Mouse (Mus musculus): ENCODE results near the gene Sap18. TPM values are rescaled to one million over a fixed set of nuclear protein-coding genes. Genes with fewer than 3 reads are reported as not detected.
"Not testable (repeated sequence)": the region's sequence is repeated elsewhere in the genome, so short reads cannot be mapped to it uniquely, and the experiment has no call there.

Sap18 gene
- polyA plus RNA-seq, 1 experiment: 4.9 TPM

DNA sequence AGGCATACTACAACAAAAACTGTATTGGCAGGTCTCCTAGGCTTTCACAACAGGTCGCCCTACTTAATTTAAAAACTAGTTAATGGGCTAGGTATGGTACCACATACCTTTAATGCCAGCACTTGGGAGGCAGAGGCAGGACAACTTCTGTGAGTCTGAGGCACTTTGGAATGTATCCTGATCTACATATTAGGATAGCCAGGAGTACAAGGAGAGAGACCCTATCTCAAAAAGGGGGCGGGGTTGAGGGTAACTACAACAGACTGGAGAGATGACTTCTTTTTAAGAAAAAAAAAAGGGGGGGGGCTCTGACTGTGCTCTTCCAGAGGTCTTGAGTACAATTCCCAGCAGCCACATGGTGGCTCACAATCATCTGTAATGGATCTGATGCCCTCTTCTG is 50.7 kb downstream of the Sap18 start:
- no peak for DNase-seq
- no peak for TF ChIP-seq CTCF (IDR thresholded peaks at IDR 0.05; ENCODE audit: borderline replicate concordance, control insufficient read depth, extremely low read depth, insufficient read depth, low read length, poor library complexity)
- no peak for TF ChIP-seq POLR2A (IDR thresholded peaks at IDR 0.05; ENCODE audit: control insufficient read depth, extremely low read depth, insufficient read depth, low read length, poor library complexity)
- Histone ChIP-seq H3K27ac (ENCODE audit: control insufficient read depth, insufficient read depth, low read length) (no peak overlapping the region), H3K36me3 (ENCODE audit: control insufficient read depth, insufficient read depth, low read length) (peaks cover 20% of the 10 kb centered on the region; the same call in 1 of the 2 replicates), H3K4me1 (replicated peaks; ENCODE audit: control insufficient read depth, insufficient read depth, low read length) (no peaks in the 10 kb centered on the region), H3K4me3 (ENCODE audit: control insufficient read depth, insufficient read depth, low read length) (no peak overlapping the region), H3K27me3 (ENCODE audit: control insufficient read depth, insufficient read depth, low read length) (no peaks in the 10 kb centered on the region)
- WGBS: 93% methylated on average over 2 of the region's 2 CpGs

DNA sequence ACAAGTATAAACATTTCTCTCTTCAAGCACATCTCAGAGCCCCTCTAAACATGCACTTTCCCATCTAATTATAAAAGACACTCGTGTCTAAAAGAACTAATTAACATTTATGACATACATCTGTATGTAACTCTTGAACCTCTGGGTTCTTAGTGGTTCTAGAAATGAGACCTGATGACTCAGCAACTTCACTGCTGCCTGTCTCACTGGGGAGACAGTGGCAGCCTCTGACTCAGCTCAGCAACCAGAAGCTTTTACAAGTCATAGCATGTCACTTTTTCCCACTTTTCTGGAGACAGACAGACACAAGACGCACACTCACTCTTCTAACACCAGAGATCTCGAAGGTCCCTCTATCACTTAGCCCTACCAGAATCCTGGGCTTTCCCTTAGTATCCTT is 52.4 kb downstream of the Sap18 start:
- TF ChIP-seq POLR2A (IDR thresholded peaks at IDR 0.05; ENCODE audit: control insufficient read depth, extremely low read depth, insufficient read depth, low read length, poor library complexity): no peak
- TF ChIP-seq CTCF (IDR thresholded peaks at IDR 0.05; ENCODE audit: borderline replicate concordance, control insufficient read depth, extremely low read depth, insufficient read depth, low read length, poor library complexity): no peak
- Histone ChIP-seq H3K4me1 (replicated peaks; ENCODE audit: control insufficient read depth, insufficient read depth, low read length) (no peaks in the 10 kb centered on the region), H3K4me3 (ENCODE audit: control insufficient read depth, insufficient read depth, low read length) (no peak overlapping the region), H3K27ac (ENCODE audit: control insufficient read depth, insufficient read depth, low read length) (no peak overlapping the region), H3K36me3 (ENCODE audit: control insufficient read depth, insufficient read depth, low read length) (peaks cover 20% of the 10 kb centered on the region; the same call in 1 of the 2 replicates), H3K27me3 (ENCODE audit: control insufficient read depth, insufficient read depth, low read length) (no peaks in the 10 kb centered on the region)
- WGBS: 91% methylated on average over 3 of the region's 3 CpGs
- DNase-seq: no peak

DNA sequence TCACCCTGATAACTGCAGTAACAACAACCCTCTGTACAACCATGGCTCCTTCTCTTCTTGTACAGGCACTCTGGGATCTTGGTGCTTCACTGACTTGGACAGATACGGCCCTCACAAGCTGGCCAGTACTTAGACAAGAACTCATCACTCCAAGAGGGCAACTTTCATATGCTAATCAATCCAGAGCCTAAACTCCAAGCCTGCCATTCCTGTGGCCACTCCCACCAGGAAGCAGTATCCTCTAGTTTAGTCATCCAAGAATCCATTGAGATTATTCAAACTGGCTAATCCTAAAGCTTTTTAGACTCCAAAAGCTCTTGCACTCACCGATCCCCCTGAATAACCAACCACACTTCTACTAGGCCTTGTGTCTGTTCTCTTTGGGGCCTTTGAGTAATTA is 55.0 kb downstream of the Sap18 start:
- WGBS: 99% methylated on average over 2 of the region's 2 CpGs

DNA sequence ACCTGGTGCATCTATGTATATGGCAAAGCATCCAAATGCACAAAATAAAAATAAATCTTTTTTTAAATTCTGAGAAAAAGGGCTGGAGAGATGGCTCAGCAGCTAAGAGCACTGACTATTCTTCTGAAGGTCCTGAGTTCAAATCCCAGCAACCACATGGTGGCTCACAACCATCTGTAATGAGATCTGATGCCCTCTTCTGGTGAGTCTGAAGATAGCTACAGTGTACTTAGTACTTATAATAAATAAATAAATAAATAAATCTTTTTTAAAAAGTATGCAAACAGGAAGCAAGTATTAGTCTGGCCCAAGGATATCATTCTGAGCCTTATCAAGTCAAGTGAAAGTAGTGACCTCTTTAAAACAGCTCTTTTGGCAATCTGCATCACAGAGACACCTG is 58.1 kb downstream of the Sap18 start:
- DNase-seq; H3K4me3 ChIP-seq (ENCODE audit: control insufficient read depth, insufficient read depth, low read length); H3K27me3 ChIP-seq (ENCODE audit: control insufficient read depth, insufficient read depth, low read length); H3K4me1 ChIP-seq (replicated peaks; ENCODE audit: control insufficient read depth, insufficient read depth, low read length); H3K27ac ChIP-seq (ENCODE audit: control insufficient read depth, insufficient read depth, low read length): not testable (repeated sequence)
- peaks cover 13% of the 10 kb centered on the region; the same call in 1 of the 2 replicates for H3K36me3 ChIP-seq (ENCODE audit: control insufficient read depth, insufficient read depth, low read length)

More for the DNA sequence above, 55.0 kb downstream of the Sap18 start:
- H3K27me3 ChIP-seq (ENCODE audit: control insufficient read depth, insufficient read depth, low read length): no peaks in the 10 kb centered on the region
- no peak for TF ChIP-seq POLR2A (IDR thresholded peaks at IDR 0.05; ENCODE audit: control insufficient read depth, extremely low read depth, insufficient read depth, low read length, poor library complexity)
- no peak for TF ChIP-seq CTCF (IDR thresholded peaks at IDR 0.05; ENCODE audit: borderline replicate concordance, control insufficient read depth, extremely low read depth, insufficient read depth, low read length, poor library complexity)
- H3K4me1 ChIP-seq (replicated peaks; ENCODE audit: control insufficient read depth, insufficient read depth, low read length): no peaks in the 10 kb centered on the region
- H3K36me3 ChIP-seq (ENCODE audit: control insufficient read depth, insufficient read depth, low read length): peaks cover 8% of the 10 kb centered on the region; the same call in 1 of the 2 replicates
- no peak overlapping the region for H3K27ac ChIP-seq (ENCODE audit: control insufficient read depth, insufficient read depth, low read length)
- no peak for DNase-seq
- H3K4me3 ChIP-seq (ENCODE audit: control insufficient read depth, insufficient read depth, low read length): no peak overlapping the region

Other genes starting within 250 kb of the Sap18 start
- gene Eef1akmt1, start 226.6 kb upstream of the Sap18 start, polyA plus RNA-seq (2012; rRNA removed): 20.6 and 24.0 TPM in 2 replicates
- gene Xpo4, start 132.8 kb upstream of the Sap18 start, polyA plus RNA-seq (2012; rRNA removed): 5.9 and 6.9 TPM in 2 replicates
- 0.23 TPM in 1 of 2 replicates, not detected in the other for gene Gm49361, start 52.1 kb upstream of the Sap18 start, polyA plus RNA-seq (2012; rRNA removed)
- gene Lats2, start 39.8 kb upstream of the Sap18 start, polyA plus RNA-seq (2012; rRNA removed): 17.1 and 18.2 TPM in 2 replicates
- gene Ska3, start 28.0 kb downstream of the Sap18 start, polyA plus RNA-seq (2012; rRNA removed): 5.9 and 8.3 TPM in 2 replicates
- 81.4 and 82.1 TPM in 2 replicates for gene Mrpl57, start 28.1 kb downstream of the Sap18 start, polyA plus RNA-seq (2012; rRNA removed)
- 11.0 and 12.4 TPM in 2 replicates for gene Zdhhc20, start 92.1 kb downstream of the Sap18 start, polyA plus RNA-seq (2012; rRNA removed)
- gene Micu2, start 201.1 kb downstream of the Sap18 start, polyA plus RNA-seq (2012; rRNA removed): 16.6 and 20.5 TPM in 2 replicates

Measured in thymus, adult 2 months (tissue).